Mouse (Mus musculus) cerebellum, postnatal 10 days (tissue): ENCODE measurements around the gene Ifna16.
A peak's percentile ranks its signal among the peaks of the same experiment; 100 is the strongest.

Source experiments
- DNase-seq, 2 experiments: peaks; one replicate each; pipeline ENCODE4 v3.0.0; 2021; ENCODE audit warnings: mixed read lengths in 2 of 2

Gene Ifna16

DNA sequence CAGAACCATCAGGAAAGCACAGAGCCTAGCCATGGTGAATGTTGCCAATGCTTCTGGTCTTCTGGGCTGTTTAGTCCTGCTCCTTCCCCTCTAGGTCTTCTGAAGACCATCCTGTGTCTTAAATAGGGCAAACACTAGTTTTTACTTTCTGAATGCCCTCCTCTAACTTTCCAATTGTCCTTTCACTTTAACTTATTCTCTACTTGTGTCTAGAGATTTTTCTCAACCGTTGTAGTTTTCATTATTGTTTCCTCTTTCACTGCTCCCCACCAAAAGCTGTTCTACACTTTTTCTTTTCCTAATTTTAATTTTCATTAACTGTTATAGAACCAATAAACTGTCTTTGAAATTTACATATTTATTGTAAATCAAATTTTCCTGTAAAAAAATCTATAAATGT, at the start of gene Ifna16:
Gene Ifna16 (minus strand): TSS at position 101 of the 400 bp plus-strand sequence.
- no peak for DNase-seq

DNA sequence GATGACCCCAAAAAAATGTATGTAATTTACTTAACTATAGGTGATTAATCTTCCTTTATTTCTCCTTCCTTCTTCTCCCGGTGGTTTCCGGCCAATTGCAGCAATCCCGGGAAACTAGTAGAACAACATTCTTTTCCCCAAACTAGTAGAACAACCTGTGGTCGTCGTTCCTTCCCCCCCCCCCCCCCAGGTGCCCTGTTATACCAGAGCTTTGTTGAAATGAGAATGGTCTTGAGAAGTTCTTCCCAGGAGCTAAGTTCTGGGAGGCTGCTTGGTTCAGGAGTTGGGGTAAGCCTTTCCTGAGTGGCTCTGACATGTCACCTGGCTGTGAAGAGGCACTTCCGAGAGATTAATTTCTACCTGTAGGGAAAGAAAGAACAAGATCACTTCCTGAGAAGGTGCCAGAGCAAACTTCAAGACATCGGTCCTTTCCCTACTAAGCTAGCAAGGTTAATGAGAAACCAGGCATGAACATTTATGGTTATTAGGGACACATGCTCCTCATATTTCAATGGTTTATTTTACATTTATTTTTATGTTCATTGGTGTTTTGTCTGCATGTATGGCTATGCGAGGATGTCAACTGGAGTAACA, 46.9 kb upstream of the Ifna16 start:
- no peak for DNase-seq

DNA sequence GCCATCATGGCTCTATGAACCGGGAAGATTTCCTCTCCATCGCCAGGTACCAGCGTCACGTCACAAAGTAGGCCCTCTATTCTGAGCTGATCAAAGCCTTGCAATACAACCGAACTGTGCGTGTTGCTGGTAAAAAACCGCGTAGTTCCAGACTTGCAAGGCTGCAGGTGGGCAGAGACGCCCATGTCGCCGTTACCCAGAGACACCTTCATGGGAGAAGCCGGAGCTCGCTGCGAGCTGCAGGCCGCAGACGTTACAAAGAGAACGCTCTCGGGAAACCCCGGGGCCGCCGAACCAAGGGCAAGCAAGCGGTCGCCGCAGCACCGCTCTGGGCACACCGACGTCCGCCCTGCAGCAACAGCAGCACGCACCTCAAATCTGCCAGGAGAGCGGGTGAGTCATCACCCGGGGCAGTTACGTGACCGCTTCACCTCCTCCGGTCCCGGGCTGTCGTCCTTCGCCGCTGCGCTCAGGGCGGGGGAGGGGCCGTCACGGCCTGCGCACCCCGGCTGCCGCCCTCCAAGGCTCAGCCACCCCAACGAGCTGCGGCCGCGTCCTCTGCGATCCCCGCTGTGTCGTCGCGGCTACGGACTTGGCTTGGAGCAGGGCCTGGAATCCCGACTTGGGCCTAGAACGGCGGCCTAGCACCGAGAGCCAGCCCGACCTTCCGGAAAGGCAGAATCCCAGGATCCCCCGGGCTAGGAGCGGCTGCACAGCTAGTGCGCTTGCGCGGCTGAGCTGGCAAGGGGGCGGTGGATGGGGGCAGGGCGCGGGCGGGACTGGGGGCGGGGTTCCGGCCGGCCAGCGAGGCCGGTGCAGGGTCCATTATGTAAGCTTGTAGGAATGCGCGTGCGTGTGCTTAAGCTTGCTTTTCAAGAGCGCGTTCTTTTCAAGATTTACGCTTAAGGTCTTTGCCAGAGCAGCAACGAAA, 45.3 kb upstream of the Ifna16 start, which contains the start of the genes Gm26566 and Klhl9:
Gene Gm26566 (plus strand): TSS at position 15 of the 931 bp plus-strand sequence.
Gene Klhl9 (minus strand): TSS at position 675 of the 931 bp plus-strand sequence.
- peak; percentile 97 to 98 for DNase-seq

DNA sequence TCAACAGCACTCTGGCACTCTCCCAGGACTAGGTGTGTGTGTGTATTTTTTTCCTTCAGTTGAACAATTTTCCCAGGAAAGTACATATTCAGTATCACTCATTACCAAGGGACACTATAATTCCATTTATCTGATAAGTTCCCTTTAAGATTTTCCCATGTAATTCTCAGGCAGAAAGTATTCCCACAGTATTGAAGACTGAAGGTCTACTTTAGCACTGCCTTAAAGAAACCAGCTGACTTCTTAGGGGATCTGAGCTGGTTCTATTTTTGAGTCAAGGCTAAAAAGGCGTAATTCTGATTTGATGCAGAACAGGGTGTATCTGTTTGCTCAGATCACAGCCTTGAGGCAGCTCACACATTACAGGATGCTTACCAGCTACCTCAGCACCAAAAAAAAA, 42.0 kb upstream of the Ifna16 start:
- peak in 1 of 2 experiments; percentile 20 for DNase-seq

DNA sequence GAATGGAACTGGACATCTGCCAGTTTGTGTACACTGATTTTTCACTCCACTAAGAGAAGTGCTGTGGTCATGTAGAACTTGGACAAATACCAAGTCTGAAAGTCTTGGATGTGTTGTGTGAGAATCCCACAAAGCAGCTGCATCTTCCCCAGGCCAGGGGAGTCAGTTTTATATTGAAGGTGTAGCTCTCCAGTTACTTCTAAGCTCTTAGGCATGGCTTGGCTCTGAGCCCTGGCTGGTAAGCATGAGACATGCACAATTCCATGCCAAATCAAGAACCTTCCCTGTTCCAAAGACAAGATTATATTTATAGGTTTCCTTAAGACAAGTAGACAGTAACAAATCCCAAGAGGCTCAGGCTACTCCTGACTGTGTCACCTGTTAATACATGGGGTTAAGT, 38.3 kb upstream of the Ifna16 start:
- peak; percentile 24 to 39 for DNase-seq

DNA sequence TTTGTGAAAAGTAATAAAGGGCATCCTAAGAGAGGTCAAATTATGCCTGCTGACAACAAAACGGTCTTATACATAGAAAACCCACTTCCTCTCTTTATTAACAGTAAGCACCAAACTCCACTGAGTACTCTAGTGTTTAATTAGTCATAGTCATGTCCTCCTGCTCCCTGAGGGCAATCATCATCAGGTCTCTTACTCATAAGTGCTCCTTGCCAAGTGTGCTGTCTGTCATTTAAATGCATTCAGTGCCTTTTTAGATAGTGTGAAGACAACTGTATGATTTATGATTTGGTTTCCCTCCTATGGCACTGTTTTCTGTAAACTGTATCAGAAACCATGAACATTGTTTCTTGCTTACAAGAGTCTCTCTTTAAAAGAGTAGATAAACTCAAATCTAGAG, 37.6 kb upstream of the Ifna16 start:
- DNase-seq: no peak

DNA sequence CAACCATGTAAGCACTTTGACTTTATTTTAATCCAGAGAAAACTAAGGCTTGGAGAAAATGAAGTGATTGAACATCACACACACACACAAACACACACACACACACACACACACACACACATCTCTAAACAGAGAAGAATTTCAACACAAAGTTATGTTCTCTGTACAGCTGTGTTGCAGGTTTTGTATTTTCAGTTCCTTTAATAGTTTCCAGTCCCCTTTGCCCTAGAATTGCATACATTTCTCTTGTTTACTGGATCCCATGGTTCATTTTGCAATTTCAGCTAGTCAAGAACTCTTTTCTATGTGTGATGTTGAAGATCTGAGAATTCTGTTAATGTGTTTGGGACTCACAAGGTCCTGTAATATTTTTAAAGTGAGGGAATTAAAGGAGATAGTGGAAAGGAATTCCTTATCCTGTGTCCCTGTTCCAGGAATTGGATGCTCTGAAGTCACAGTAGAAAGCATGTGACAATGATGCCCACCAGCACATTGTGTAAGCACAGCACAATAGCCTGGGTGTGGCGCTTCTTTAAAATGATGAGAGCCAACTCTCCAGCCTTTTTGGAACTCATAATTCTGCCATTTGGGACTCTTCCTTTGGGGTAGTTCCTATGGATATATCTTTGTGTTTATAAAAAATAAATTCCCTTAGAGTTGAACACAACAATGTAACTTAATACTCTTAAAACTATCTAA, 30.6 kb upstream of the Ifna16 start:
- no peak for DNase-seq

DNA sequence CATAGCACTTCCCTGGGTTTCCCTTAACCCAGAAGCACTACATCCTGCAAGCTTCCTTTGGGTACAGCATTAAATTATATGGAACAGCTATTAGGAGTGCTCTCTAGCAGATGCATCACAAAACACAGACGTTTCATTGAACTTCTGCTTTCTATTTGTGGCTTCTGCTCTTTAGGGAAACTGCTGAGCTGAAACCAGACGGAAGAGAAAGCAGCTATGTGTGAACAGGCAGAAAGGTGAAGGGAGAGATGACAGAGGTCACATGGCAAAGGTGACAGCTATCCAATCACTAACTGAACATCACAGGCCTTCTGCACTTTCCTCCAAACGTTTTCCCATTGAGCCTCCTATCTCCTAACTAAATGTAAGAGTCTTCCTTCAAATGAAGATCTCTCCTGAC, 29.2 kb upstream of the Ifna16 start:
- DNase-seq: no peak

DNA sequence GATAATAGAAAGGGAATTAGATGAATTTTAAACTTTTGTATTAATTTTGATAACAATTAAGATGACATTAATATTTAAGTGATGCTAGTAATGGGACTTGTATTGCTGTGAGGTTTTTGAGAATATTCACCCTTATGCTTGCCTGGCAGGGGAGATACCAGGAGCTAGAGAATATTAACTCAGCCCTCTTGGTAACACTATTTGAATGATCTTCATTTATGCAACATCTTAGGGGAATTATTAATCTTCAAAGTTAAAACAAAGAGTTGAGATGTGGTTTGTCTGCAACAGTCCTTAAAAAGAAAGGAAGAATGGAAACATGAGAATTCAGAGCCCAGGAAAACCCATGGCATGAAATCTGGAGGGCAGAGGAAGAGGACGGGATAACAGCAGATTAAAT, 22.6 kb upstream of the Ifna16 start:
- DNase-seq: no peak

DNA sequence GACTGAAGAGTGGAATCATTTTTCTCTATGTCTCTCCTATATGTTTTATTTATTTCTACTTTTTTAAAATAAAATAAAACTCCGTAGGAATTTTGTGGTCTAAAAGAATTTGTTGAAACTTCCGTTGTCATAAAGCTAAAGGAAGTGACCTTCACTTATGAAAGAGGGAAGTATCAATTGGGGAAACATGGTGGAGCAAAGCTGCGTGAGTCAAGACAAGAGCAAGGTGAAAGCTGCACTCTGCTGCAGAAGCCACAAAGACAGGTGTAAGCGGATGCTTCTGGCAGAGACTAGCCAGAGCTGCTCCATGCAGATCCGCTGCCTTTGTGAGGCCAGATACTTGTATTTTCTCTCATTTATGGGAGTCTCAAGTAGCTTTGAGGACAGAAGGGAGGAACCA, 22.1 kb upstream of the Ifna16 start:
- no peak for DNase-seq

DNA sequence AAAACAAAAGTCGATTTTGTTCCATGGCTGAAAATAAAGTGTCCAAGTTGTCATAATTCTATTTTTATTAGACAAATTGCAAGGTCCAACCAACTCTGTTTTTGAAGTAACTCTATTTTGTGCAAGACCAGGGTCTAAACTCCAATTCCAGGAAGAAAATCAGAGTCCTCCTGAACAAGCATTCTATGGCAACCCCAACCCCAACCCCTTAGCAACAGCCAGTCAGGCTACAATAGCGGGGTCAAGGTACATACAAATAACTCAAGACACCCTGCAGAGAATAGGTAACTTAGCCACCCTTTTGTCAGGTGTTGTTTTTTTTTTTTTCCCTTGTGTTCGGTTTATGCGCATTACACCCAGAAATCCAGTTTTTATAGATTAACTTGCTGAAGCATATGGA, 21.0 kb upstream of the Ifna16 start:
- DNase-seq: no peak

DNA sequence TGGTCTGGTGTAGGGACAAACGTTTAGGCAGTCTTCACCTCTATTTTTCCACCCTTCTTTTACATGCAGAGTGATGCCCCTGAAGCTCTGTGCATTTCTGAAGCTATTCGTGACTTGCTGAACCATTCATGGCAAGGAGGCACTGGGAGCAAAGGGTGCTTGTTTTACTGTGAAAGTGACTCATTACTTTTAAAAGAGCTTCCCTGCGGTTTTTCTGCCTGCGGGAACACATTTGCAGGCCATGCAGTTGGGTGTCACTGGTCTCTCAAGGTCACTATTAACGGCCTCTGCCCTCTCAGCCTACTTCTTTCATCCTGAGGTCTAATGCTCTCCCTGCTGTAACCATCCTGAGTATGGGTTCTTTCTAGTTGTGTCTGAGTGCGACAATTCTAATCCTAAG, 20.4 kb upstream of the Ifna16 start:
- no peak for DNase-seq

DNA sequence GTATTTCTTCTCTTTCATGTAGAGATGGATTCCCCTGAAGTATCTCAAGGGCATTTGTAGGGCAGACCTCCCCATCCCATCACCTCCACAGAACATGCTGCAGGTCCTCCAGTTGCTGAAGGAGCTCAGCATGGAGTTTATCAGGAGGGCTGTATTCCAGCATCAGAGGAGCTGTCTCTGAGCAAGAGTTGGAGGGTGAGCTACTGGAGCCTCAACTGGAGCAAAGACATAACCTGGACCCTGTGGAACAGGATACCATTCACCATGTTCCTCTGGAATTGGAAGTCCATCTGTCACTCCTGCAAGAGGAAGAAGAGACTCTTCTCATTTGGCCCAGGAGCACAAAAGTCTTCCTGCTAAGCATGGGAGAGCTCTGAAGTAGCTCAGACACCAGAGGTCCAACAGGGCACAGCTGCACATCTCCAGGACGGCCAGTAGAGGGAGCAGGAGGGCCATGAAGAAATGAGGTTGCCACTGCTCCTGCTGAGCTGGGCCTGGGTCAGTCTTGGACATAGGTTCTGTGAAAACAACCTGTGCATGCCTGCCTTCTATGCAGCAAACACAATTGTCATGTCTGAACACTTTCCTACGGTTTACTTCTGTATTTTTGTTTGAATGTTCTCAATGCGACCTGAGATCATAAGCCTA, 19.6 kb upstream of the Ifna16 start:
- peak; percentile 91 for DNase-seq

DNA sequence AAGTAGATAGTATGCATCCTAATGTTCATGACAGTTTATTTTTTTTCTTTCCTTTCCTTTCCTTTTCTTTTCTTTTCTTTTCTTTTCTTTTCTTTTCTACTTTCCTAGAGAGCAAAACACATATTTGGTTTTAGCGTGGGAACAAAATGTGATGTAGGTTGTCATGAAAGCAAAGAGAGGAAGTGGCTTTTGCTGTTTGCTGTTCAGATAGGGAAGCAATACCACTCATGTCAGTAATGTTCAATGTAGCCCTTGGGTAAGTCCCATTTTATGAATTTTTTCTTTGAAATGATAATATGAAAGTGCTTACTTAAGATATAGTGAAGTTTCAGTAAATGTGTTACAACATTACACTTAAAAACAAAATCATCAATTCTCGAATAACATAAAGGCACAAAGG, 16.7 kb upstream of the Ifna16 start:
- DNase-seq: no peak

DNA sequence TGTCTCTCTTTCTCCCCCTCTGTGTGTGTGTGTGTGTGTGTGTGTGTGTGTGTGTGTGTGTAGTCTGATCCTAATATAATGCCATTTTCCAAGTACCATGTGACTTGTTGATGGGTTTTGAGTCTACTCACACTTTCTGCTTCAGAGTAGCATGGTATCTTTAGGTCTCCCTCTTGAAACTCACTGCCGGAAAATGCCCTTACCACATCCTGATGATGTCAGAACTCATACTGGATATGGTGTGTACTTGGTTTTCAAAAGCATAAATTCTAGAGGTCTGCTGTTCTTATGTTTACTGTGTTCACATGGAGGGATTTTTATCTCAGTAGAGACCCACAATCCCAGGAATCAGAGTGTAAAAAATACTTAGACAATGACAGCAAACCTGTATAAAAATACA, 15.8 kb upstream of the Ifna16 start:
- DNase-seq: no peak

DNA sequence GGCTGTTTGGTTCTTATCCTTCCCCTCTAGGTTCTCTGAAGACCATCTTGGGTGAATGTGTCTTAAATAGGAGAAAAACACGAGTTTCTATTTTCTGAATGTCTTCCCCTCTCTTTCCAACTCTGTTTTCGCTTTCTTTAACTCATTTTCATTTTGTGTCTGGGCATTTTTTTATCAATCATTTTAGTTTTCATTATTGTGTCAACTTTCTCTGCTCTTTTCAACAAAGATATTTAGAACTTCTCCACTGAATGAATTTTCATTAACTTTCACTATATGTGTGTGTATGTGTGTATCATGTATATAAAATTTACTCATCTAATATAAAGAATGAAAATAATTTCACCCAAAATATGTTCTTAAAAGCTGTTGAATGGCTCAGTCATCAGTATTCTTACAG, 14.5 kb upstream of the Ifna16 start, which contains the start of gene Ifnab:
Gene Ifnab (minus strand): TSS at position 101 of the 400 bp plus-strand sequence.
- DNase-seq: no peak

DNA sequence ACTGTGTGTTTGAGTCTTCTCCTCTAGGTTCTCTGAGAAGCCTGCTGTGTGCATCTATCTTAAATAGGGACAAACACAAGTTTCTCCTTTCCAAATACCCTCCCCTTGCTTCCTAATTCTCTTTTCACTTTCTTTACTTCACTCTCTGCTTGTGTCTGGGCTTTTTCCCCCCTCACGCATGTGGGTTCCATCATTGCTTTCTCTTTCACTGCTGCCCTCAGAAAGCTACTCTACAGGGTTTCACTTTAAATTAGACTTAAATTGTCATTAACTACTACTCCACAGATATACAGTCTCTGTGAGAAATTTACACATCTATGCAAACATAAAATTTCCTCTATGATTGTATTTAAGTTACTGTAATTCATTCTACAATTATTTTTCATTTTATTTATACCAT, 7.1 kb upstream of the Ifna16 start, which contains the start of gene Ifna2:
Gene Ifna2 (minus strand): TSS at position 101 of the 400 bp plus-strand sequence.
- DNase-seq: no peak

DNA sequence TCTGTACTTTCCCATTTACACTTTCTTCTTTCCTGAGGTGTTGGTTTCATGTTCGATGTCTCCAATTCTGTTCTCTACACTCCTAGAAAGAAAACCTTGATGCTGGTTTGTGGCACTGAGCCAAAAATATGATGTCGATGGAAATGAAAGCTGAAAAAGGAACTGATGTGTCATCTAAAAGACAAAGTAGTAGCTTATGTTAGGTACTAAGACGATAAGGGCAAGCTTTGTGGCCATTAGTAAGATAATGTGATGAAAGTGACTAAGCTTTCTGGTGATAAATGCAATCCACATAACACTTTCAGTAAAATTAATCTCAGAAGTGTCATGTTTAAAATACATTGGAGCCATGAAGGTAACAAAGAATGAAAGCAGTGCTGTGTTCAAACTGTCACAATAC, 4.6 kb upstream of the Ifna16 start:
- DNase-seq: no peak

DNA sequence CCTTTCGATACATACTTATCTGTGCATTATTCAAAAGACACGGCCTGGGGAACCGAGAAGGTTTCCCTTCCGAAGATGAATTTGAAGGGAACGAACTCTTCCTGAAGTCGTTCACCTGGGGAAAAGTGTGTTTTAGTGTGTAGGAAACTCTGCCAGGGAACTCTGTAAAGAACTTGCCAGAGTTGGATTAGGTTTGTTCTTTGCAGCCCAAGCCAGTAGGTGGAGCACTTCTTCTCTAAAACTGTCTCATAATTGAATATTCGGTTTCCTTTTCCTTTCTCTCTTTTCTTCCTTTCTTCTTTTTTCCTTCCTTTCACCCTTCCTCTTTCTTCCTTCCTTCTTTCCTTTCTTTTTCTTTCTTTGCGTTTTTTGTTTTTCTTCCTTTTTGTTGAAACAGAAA, 3.6 kb upstream of the Ifna16 start:
- peak; percentile 36 to 45 for DNase-seq

DNA sequence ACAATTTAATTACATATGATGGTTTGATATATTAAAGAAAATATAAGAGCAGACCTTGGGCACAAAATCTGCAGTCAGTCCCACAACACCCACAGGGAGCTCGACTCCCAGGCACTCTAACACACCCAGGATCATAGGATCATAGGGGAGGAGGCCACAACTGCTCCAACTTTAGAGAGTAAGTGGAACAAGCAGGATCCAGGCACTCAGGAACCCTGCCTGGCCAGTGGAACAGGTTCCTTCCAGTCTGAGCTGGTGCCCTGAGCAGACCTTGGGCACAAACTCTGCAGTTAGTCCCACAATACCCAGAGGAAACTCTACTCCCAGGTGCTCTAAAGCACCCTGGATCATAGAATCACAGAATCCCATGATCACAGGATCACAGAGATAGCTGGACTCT, 21.3 kb downstream of the Ifna16 start:
- no peak for DNase-seq

DNA sequence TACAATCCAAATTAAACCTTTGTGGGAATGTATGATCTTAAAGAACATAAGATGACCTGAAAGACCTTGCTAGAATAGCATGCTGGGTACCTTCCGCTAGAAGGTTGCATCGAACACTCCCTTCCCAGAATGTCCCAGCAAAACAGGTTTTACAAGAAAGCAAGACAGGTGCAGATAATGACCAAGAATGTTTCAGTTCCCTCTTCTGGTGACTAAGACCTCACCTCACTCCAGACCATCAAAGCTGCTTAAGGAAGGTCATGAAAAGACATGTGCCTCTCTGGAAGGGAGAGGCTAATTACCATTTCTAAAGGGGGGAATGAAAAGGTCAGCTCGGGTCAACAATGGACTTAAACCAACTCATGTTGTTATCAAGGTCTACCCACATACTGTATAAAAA, 23.1 kb downstream of the Ifna16 start:
- no peak for DNase-seq

DNA sequence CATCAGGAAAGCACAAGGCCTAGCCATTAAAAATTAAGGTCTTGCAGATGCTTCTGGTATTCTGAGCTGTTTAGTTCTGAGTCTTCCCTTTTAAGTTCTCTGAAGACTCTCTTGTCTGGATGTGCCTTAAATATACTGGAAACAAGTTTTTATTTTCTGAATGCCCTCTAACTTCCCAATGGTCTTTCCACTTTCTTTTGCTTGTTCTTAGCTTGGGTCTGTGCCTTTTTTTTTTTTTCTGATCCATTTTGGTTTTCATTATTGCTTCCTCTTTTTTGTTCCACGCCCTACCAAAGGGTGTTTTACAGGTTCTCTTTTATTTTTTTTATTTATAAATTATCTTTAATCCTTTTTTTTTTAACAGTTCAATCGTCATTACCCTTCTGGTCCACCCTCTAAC, 32.4 kb downstream of the Ifna16 start, which contains the start of gene Ifna13:
Gene Ifna13 (minus strand): TSS at position 101 of the 400 bp plus-strand sequence.
- no peak for DNase-seq

DNA sequence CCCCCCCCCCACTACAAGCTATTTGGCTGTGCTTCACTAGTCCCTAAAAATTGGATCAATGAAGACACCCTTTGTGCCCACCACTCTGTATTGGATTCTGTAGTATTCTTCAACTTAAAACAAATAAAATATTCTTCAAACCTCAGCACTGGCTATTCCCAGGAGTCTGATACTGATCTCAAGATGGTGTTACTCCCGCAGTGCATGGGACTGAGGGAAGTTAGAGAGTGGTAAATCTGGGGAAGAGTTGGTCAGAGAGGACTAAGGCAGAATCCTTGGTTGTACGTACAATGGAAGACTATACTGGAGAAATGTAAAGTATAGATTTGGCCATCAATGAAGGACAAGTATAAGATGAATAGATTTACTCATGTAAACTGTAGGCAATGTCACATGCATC, 34.2 kb downstream of the Ifna16 start:
- no peak for DNase-seq
